In the genomic region with DNA sequence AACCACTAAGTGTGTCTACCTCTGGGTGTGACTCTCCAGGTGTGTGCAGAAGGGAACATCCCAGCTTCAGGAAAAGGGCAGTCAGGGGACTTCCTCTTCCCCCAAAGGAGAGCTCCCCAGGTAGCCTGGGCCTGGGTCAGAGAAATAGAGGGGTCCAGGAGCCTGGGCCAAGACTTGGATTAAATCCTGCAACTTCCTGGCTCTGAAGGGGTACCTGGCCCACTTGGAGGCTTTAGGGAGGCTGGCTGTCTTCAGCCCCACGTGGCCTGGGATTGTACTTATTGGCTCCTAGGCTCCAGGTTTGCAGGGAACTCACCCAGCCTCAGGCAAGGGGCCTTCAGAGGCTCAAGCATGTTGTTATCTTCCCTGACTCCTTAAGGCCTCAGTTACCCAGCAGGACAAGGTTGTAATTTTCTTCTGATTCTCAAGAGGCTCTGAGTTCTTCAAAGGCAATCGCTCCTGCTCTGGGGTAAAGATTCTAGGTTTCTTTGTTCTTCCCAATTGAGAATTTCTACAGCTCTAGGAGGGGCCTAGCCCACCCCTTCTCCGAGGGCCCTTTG, we compare ENCODE assay signal across 11 mouse cellular contexts. TPM values are rescaled to one million over a fixed set of nuclear protein-coding genes. Genes with fewer than 3 reads are reported as not detected.
DNase-seq lines count a peak whose midpoint lies in the region; ATAC-seq and TF ChIP-seq lines count a peak whose summit lies in the region.
"Had no signal": no experiment of that assay in that cellular context is flagged by ENCODE, and none has a peak within 500 bp of the region (broad histone marks: within the 10 kb centered on the region; RNA-seq: fewer than 3 reads in every experiment).

No protein-coding gene starts in this region.

- H3K36me3 ChIP-seq in heart, embryonic 16.5 days (ENCODE audit: control insufficient read depth, insufficient read depth): no peaks in the 10 kb centered on the region
- no peaks in the 10 kb centered on the region for H3K36me3 ChIP-seq in ES-Bruce4 (ENCODE audit: control insufficient read depth, insufficient read depth, low read length, poor library complexity, severe bottlenecking)
- H3K36me3 ChIP-seq in embryonic facial prominence, embryonic 10.5 days (replicated peaks): no peaks in the 10 kb centered on the region
- H3K36me3 ChIP-seq in liver, embryonic 13.5 days: no peaks in the 10 kb centered on the region
- H3K36me3 ChIP-seq: limb, embryonic 15.5 days; neural tube, embryonic 13.5 days had no signal

- no peak for TF ChIP-seq EP300 in ES-Bruce4 (IDR thresholded peaks at IDR 0.05; ENCODE audit: insufficient read depth, low read depth, low read length)

- ATAC-seq in heart, embryonic 16.5 days (replicated peaks; ENCODE audit: extremely low read depth, insufficient read depth, low FRiP score): no peak
- no peak for ATAC-seq in liver, embryonic 13.5 days (ENCODE audit: low read depth)

- H3K4me3 ChIP-seq in heart, embryonic 16.5 days (ENCODE audit: low read length): no peak overlapping the region
- H3K4me3 ChIP-seq in ES-Bruce4 (ENCODE audit: low read depth, low read length): no peak overlapping the region
- no peak overlapping the region for H3K4me3 ChIP-seq in embryonic facial prominence, embryonic 10.5 days
- peak overlapping the region; percentile 60 for H3K4me3 ChIP-seq in liver, embryonic 13.5 days (replicated peaks)
- H3K4me3 ChIP-seq: limb, embryonic 15.5 days; neural tube, embryonic 13.5 days had no signal

- TF ChIP-seq POLR2A in ES-Bruce4 (IDR thresholded peaks at IDR 0.05; ENCODE audit: insufficient read depth, low read length): no peak

- no peaks in the 10 kb centered on the region for H3K9me3 ChIP-seq in heart, embryonic 16.5 days (replicated peaks; ENCODE audit: control insufficient read depth, low read length)
- H3K9me3 ChIP-seq in ES-Bruce4 (replicated peaks; ENCODE audit: control insufficient read depth, insufficient read depth, low read length, poor library complexity, severe bottlenecking): no peaks in the 10 kb centered on the region
- no peaks in the 10 kb centered on the region for H3K9me3 ChIP-seq in embryonic facial prominence, embryonic 10.5 days
- no peaks in the 10 kb centered on the region for H3K9me3 ChIP-seq in liver, embryonic 13.5 days (replicated peaks)
- H3K9me3 ChIP-seq: limb, embryonic 15.5 days; neural tube, embryonic 13.5 days had no signal

- WGBS in heart, embryonic 16.5 days: 42% methylated on average over 3 of the region's 3 CpGs
- 49% methylated on average over 3 of the region's 3 CpGs for WGBS in embryonic facial prominence, embryonic 10.5 days
- 16% methylated on average over 3 of the region's 3 CpGs for WGBS in liver, embryonic 13.5 days (ENCODE audit: insufficient replicate concordance)

- intact Hi-C loops in heart, postnatal 36 days (cut with DNase I): loop anchor here (1.0 to 2.0 kb wide), 2 partner anchors 100 to 174 kb away; partner anchors contain the start of gene Tfrc
- intact Hi-C loops in left cerebral cortex, postnatal 14 days (cut with DNase I): loop anchor here (5.0 kb wide), 1 partner anchor 179 kb away; no protein-coding TSS in a partner anchor

- no peak overlapping the region for H3K9ac ChIP-seq in heart, embryonic 16.5 days (ENCODE audit: low read length)
- H3K9ac ChIP-seq in ES-Bruce4 (ENCODE audit: low read depth, poor library complexity, severe bottlenecking): no peak overlapping the region
- peak overlapping the region; percentile 91 for H3K9ac ChIP-seq in liver, embryonic 13.5 days
- H3K9ac ChIP-seq: limb, embryonic 15.5 days; neural tube, embryonic 13.5 days had no signal

- DNase-seq in heart, postnatal 36 days: no peak
- no peak for DNase-seq in embryonic facial prominence, embryonic 10.5 days (ENCODE audit: low spot score)
- no peak for DNase-seq in liver, embryonic 13.5 days
- no peak for DNase-seq in layer of hippocampus, adult 9-11 months
- DNase-seq in left cerebral cortex, postnatal 14 days (ENCODE audit: low spot score in 2 of 2): no peak
- no peak for DNase-seq in natural killer cell, adult 2 months (ENCODE audit: low spot score in 2 of 2)
- DNase-seq: kidney, adult 18-20 months had no signal

- H3K4me2 ChIP-seq in heart, embryonic 16.5 days (ENCODE audit: low read depth, low read length): peak overlapping the region; percentile 11; the same call in 1 of the 2 replicates
- H3K4me2 ChIP-seq in liver, embryonic 13.5 days: peak overlapping the region; percentile 88
- H3K4me2 ChIP-seq: limb, embryonic 15.5 days; neural tube, embryonic 13.5 days had no signal

- H3K27ac ChIP-seq in heart, embryonic 16.5 days (ENCODE audit: low read length): peak overlapping the region; percentile 86
- H3K27ac ChIP-seq in ES-Bruce4 (ENCODE audit: insufficient read depth, low read length): 0 out of 2 replicates have a peak overlapping the region, but pooled peaks have one; percentile 2
- H3K27ac ChIP-seq in embryonic facial prominence, embryonic 10.5 days (replicated peaks): peak overlapping the region; percentile 62
- H3K27ac ChIP-seq in liver, embryonic 13.5 days: peak overlapping the region; percentile 99
- H3K27ac ChIP-seq: limb, embryonic 15.5 days had no signal

- H3K4me1 ChIP-seq in heart, embryonic 16.5 days (ENCODE audit: control insufficient read depth, insufficient read depth, low read length): peaks cover 35% of the 10 kb centered on the region
- H3K4me1 ChIP-seq in ES-Bruce4 (ENCODE audit: control insufficient read depth, insufficient read depth, low read length): peaks cover 16% of the 10 kb centered on the region
- H3K4me1 ChIP-seq in embryonic facial prominence, embryonic 10.5 days: peaks cover 40% of the 10 kb centered on the region
- peaks cover 89% of the 10 kb centered on the region for H3K4me1 ChIP-seq in liver, embryonic 13.5 days (replicated peaks)

- H3K27me3 ChIP-seq in heart, embryonic 16.5 days (ENCODE audit: control insufficient read depth, insufficient read depth, low read length): no peaks in the 10 kb centered on the region
- H3K27me3 ChIP-seq in ES-Bruce4 (ENCODE audit: control insufficient read depth, insufficient read depth, low read length, poor library complexity, severe bottlenecking): no peaks in the 10 kb centered on the region
- peaks cover 18% of the 10 kb centered on the region for H3K27me3 ChIP-seq in embryonic facial prominence, embryonic 10.5 days (replicated peaks; ENCODE audit: low read depth, poor library complexity, severe bottlenecking)
- H3K27me3 ChIP-seq in liver, embryonic 13.5 days: peaks cover 4% of the 10 kb centered on the region; the same call in 1 of the 2 replicates
- H3K27me3 ChIP-seq: limb, embryonic 15.5 days; neural tube, embryonic 13.5 days had no signal

- no peak for TF ChIP-seq CTCF in ES-Bruce4 (IDR thresholded peaks at IDR 0.05; ENCODE audit: low read depth, low read length)

RNA-seq across cellular contexts. Expression of gene Zdhhc19, which starts 12.5 kb away (rescaled TPM):
- not detected in 2 replicates for polyA plus RNA-seq in heart, embryonic 16.5 days (2015; fragmentation: Nextera tagmentation; extraction: Ambion mirVana)
- not detected for total RNA-seq in heart, postnatal 36 days (2021)
- not detected in 2 replicates for polyA plus RNA-seq in ES-Bruce4 (2011; ENCODE audit: insufficient read depth, insufficient read length, low read depth, missing spikeins)
- not detected in 2 replicates for polyA plus RNA-seq in embryonic facial prominence, embryonic 10.5 days (2016; fragmentation: Nextera tagmentation; extraction: Ambion mirVana)
- not detected in 2 replicates for polyA plus RNA-seq in liver, embryonic 13.5 days (2015; fragmentation: Nextera tagmentation; extraction: Ambion mirVana)
- total RNA-seq in left cerebral cortex, postnatal 14 days (2021): not detected
- polyA plus RNA-seq: limb, embryonic 15.5 days; neural tube, embryonic 13.5 days had no signal

RNA-seq across cellular contexts. Expression of gene Slc51a, which starts 20.9 kb away (rescaled TPM):
- 0.59 and 2.4 TPM in 2 replicates for polyA plus RNA-seq in heart, embryonic 16.5 days (2015; fragmentation: Nextera tagmentation; extraction: Ambion mirVana)
- total RNA-seq in heart, postnatal 36 days (2021): under 1 TPM; 0.38 to 0.44 TPM
- not detected in 2 replicates for polyA plus RNA-seq in ES-Bruce4 (2011; ENCODE audit: insufficient read depth, insufficient read length, low read depth, missing spikeins)
- polyA plus RNA-seq in embryonic facial prominence, embryonic 10.5 days (2016; fragmentation: Nextera tagmentation; extraction: Ambion mirVana): 0.24 and 0.39 TPM in 2 replicates
- 0.65 and 0.71 TPM in 2 replicates for polyA plus RNA-seq in liver, embryonic 13.5 days (2015; fragmentation: Nextera tagmentation; extraction: Ambion mirVana)
- total RNA-seq in left cerebral cortex, postnatal 14 days (2021): not detected
- polyA plus RNA-seq: neural tube, embryonic 13.5 days had no signal

Comparison
In these comparisons a context has a peak if more than half of its experiments do, and no peak if none do; other contexts are left out.
1. H3K27ac ChIP-seq: peak in every context shown above with its lines; median percentile 99 in liver, embryonic 13.5 days; 86 in heart, embryonic 16.5 days; 62 in embryonic facial prominence, embryonic 10.5 days; 2 in ES-Bruce4.